Mouse (Mus musculus) lung, postnatal 0 days (tissue): ENCODE data around the gene Aamdc.

Experiments
- CTCF ChIP-seq: IDR thresholded peaks from 2 replicates; pipeline ENCODE4 v1.5.1; 2016; ENCODE audit warnings: antibody characterized with exemption, mild to moderate bottlenecking
- EP300 ChIP-seq: IDR thresholded peaks from 2 replicates; pipeline ENCODE4 v1.6.1; 2016; ENCODE audit warnings: antibody characterized with exemption, mild to moderate bottlenecking, control low read depth

GRCm38 (mm10) chr7:97550673-97551072 is 28.6 kb downstream of the Aamdc start:
- no peak for TF ChIP-seq CTCF
- TF ChIP-seq EP300, result no peak
